Mouse (Mus musculus): Measurements from ENCODE around the gene Rbm15.

- TF ChIP-seq POLR2A (IDR thresholded peaks at IDR 0.05; ENCODE audit: extremely low read depth, insufficient read depth, low read length) = no peak
- no peak for TF ChIP-seq CTCF (IDR thresholded peaks at IDR 0.05; ENCODE audit: low read depth, low read length)
Observed at GRCm38 (mm10) chr3:107365341-107365740, 31.9 kb upstream of the Rbm15 start.
